Mouse (Mus musculus): ENCODE results near the gene Fam83e. TPM values are rescaled to one million over a fixed set of nuclear protein-coding genes. Genes with fewer than 3 reads are reported as not detected.

Fam83e gene
- polyA plus RNA-seq (2012; rRNA removed): 2.6 and 2.7 TPM in 2 replicates

GRCm38 (mm10) chr7:45720413-45721233 is at the start of gene Fam83e:
Fam83e (plus strand) TSS chr7:45721212.
- DNase-seq (ENCODE audit: low read depth): no peak

- DNase-seq (ENCODE audit: low read depth): no peak
These were observed 43.3 kb upstream of the Fam83e start for GRCm38 (mm10) chr7:45677627-45678295.

- DNase-seq (ENCODE audit: low read depth): no peak
These were observed 42.5 kb upstream of the Fam83e start for GRCm38 (mm10) chr7:45678513-45678912.

- no peak for DNase-seq (ENCODE audit: low read depth)
These were observed 40.9 kb upstream of the Fam83e start for GRCm38 (mm10) chr7:45679966-45680621.

GRCm38 (mm10) chr7:45681046-45681736 is 39.8 kb upstream of the Fam83e start:
- DNase-seq (ENCODE audit: low read depth): no peak

GRCm38 (mm10) chr7:45682144-45683126 is 38.6 kb upstream of the Fam83e start:
- DNase-seq (ENCODE audit: low read depth): no peak

GRCm38 (mm10) chr7:45683396-45684050 is 37.5 kb upstream of the Fam83e start, which contains the start of gene Ntn5:
Ntn5 (plus strand) TSS chr7:45684022.
- DNase-seq (ENCODE audit: low read depth): no peak

GRCm38 (mm10) chr7:45685811-45686210 is 35.2 kb upstream of the Fam83e start:
- no peak for DNase-seq (ENCODE audit: low read depth)

GRCm38 (mm10) chr7:45686841-45687240 is 34.2 kb upstream of the Fam83e start:
- DNase-seq (ENCODE audit: low read depth): no peak

- no peak for DNase-seq (ENCODE audit: low read depth)
These were observed 31.9 kb upstream of the Fam83e start for GRCm38 (mm10) chr7:45689099-45689498.

GRCm38 (mm10) chr7:45689800-45690199 is 31.2 kb upstream of the Fam83e start:
- DNase-seq (ENCODE audit: low read depth): no peak

- DNase-seq (ENCODE audit: low read depth): no peak
These were observed 28.6 kb upstream of the Fam83e start for GRCm38 (mm10) chr7:45692364-45692763.

- DNase-seq (ENCODE audit: low read depth): no peak
These were observed 27.0 kb upstream of the Fam83e start, which contains the start of gene Sec1 for GRCm38 (mm10) chr7:45693921-45694591. Sec1 (minus strand) TSS chr7:45694402.

GRCm38 (mm10) chr7:45695098-45695497 is 25.9 kb upstream of the Fam83e start:
- no peak for DNase-seq (ENCODE audit: low read depth)

- DNase-seq (ENCODE audit: low read depth): no peak
These were observed 23.1 kb upstream of the Fam83e start for GRCm38 (mm10) chr7:45697894-45698293.

- no peak for DNase-seq (ENCODE audit: low read depth)
These were observed 21.4 kb upstream of the Fam83e start, which contains the start of gene Car11 for GRCm38 (mm10) chr7:45699523-45700141. Car11 (plus strand) TSS chr7:45699843.

- DNase-seq (ENCODE audit: low read depth): no peak
These were observed 20.6 kb upstream of the Fam83e start for GRCm38 (mm10) chr7:45700301-45701015.

- no peak for DNase-seq (ENCODE audit: low read depth)
These were observed 19.9 kb upstream of the Fam83e start for GRCm38 (mm10) chr7:45701072-45701471.
